Mouse (Mus musculus) midbrain, embryonic 14.5 days (tissue): ENCODE data around the gene Cdon. TPM values are rescaled to one million over a fixed set of nuclear protein-coding genes. Genes with fewer than 3 reads are reported as not detected.
A peak's percentile ranks its signal among the peaks of the same experiment; 100 is the strongest.
"Not testable (repeated sequence)": the region's sequence is repeated elsewhere in the genome, so short reads cannot be mapped to it uniquely, and the experiment has no call there.

Source experiments
- ATAC-seq: fragments of 200-750 bp; cut with Nextera tagmentation; 2 replicates; pipeline ENCODE4 v1.8.0; 2017; ENCODE audit warnings: moderate number of reproducible peaks, moderate library complexity; ENCODE audit not compliant: low FRiP score, low TSS enrichment
- DNase-seq: peaks from one replicate; pipeline ENCODE4 v3.0.0-alpha.2; 2015
- H3K27ac ChIP-seq: fragments of 300-500 bp; sonication (generic); replicated peaks from 2 replicates; pipeline ENCODE4 v1.5.1; 2014; ENCODE audit warnings: mild to moderate bottlenecking, low read depth, low read length, moderate library complexity
- H3K27me3 ChIP-seq: fragments of 300-500 bp; sonication (generic); 2 replicates; pipeline ENCODE4 v1.6.1; 2014; ENCODE audit warnings: low read length, control low read depth, mixed read lengths; ENCODE audit not compliant: control insufficient read depth, insufficient read depth
- H3K36me3 ChIP-seq: fragments of 300-500 bp; sonication (generic); 2 replicates; pipeline ENCODE4 v1.6.1; 2014; ENCODE audit warnings: low read length, control low read depth; ENCODE audit not compliant: control insufficient read depth, insufficient read depth
- H3K4me1 ChIP-seq: fragments of 300-500 bp; sonication (generic); 2 replicates; pipeline ENCODE4 v1.6.1; 2014; ENCODE audit warnings: mild to moderate bottlenecking, antibody characterized with exemption, low read length, control low read depth; ENCODE audit not compliant: control insufficient read depth, insufficient read depth
- H3K4me2 ChIP-seq: fragments of 300-500 bp; sonication (generic); 2 replicates; pipeline ENCODE4 v1.6.1; 2014; ENCODE audit warnings: mild to moderate bottlenecking, low read length, moderate library complexity
- H3K4me3 ChIP-seq: fragments of 300-500 bp; sonication (generic); replicated peaks from 2 replicates; pipeline ENCODE4 v1.5.1; 2014; ENCODE audit warnings: low read depth, low read length
- H3K9ac ChIP-seq: fragments of 300-500 bp; sonication (generic); replicated peaks from 2 replicates; pipeline ENCODE4 v1.6.1; 2014; ENCODE audit warnings: mild to moderate bottlenecking, low read length, moderate library complexity
- H3K9me3 ChIP-seq: fragments of 300-500 bp; sonication (generic); 2 replicates; pipeline ENCODE4 v1.6.1; 2016; ENCODE audit warnings: low read length, control low read depth, mixed read lengths; ENCODE audit not compliant: control insufficient read depth
- WGBS: fragments of 180-500 bp; shearing (Covaris S2); extraction: QIAGEN DNeasy Blood & Tissue Kit; methylation state at CpG from one replicate; pipeline ENCODE4 v1.1.7; 2014; 5-methylcytosine and 5-hydroxymethylcytosine counted together
- polyA plus RNA-seq: library from polyadenylated mRNA; unstranded; fragments of >200 nt; fragmentation: Nextera tagmentation; extraction: Ambion mirVana; gene quantifications from 2 replicates; pipeline ENCODE4 v1.2.1, GENCODE M21; 2014

Cdon gene
- polyA plus RNA-seq, 1 experiment from 2014 or later: 6.4 TPM

GRCm38 (mm10) chr9:35430476-35430875, 9.5 kb downstream of the Cdon start:
- WGBS: 63% methylated on average over 8 of the region's 8 CpGs
- H3K27ac ChIP-seq: no peak overlapping the region
- H3K4me2 ChIP-seq: no peak overlapping the region
- H3K9me3 ChIP-seq: no peaks in the 10 kb centered on the region
- DNase-seq: no peak
- no peak for ATAC-seq
- no peak overlapping the region for H3K4me3 ChIP-seq
- no peaks in the 10 kb centered on the region for H3K27me3 ChIP-seq
- no peaks in the 10 kb centered on the region for H3K36me3 ChIP-seq
- no peak overlapping the region for H3K9ac ChIP-seq
- H3K4me1 ChIP-seq: peaks cover 40% of the 10 kb centered on the region

GRCm38 (mm10) chr9:35431396-35431795, 10.5 kb downstream of the Cdon start:
- no peak for DNase-seq
- ATAC-seq: no peak
- H3K27me3 ChIP-seq: no peaks in the 10 kb centered on the region
- no peak overlapping the region for H3K4me2 ChIP-seq
- no peak overlapping the region for H3K9ac ChIP-seq
- no peaks in the 10 kb centered on the region for H3K9me3 ChIP-seq
- no peak overlapping the region for H3K4me3 ChIP-seq
- H3K4me1 ChIP-seq: peaks cover 31% of the 10 kb centered on the region
- WGBS: 71% methylated on average over 6 of the region's 6 CpGs
- no peak overlapping the region for H3K27ac ChIP-seq
- no peaks in the 10 kb centered on the region for H3K36me3 ChIP-seq

- 36% methylated on average over 3 of the region's 3 CpGs for WGBS
- not testable (repeated sequence) for DNase-seq, H3K4me2 ChIP-seq, H3K27ac ChIP-seq, H3K36me3 ChIP-seq, H3K27me3 ChIP-seq, H3K4me3 ChIP-seq, H3K9ac ChIP-seq, H3K9me3 ChIP-seq
- ATAC-seq: peak; percentile 50; the same call in 1 of the 2 replicates
- peaks cover 23% of the 10 kb centered on the region for H3K4me1 ChIP-seq
Measured at GRCm38 (mm10) chr9:35432717-35433297, 11.9 kb downstream of the Cdon start.

GRCm38 (mm10) chr9:35434340-35434739, 13.4 kb downstream of the Cdon start:
- Histone ChIP-seq H3K4me2 (no peak overlapping the region), H3K9me3 (no peaks in the 10 kb centered on the region), H3K4me3 (no peak overlapping the region), H3K27ac (no peak overlapping the region), H3K4me1 (peaks cover 19% of the 10 kb centered on the region), H3K9ac (no peak overlapping the region), H3K27me3 (no peaks in the 10 kb centered on the region), H3K36me3 (no peaks in the 10 kb centered on the region)
- DNase-seq (no peak), ATAC-seq (no peak)
- 27% methylated on average over 3 of the region's 3 CpGs for WGBS

GRCm38 (mm10) chr9:35435565-35435964, 14.6 kb downstream of the Cdon start:
- Histone ChIP-seq H3K4me1 (peaks cover 19% of the 10 kb centered on the region), H3K4me2 (no peak overlapping the region), H3K9me3 (no peaks in the 10 kb centered on the region), H3K9ac (no peak overlapping the region), H3K27ac (no peak overlapping the region), H3K27me3 (no peaks in the 10 kb centered on the region), H3K4me3 (no peak overlapping the region), H3K36me3 (no peaks in the 10 kb centered on the region)
- DNase-seq: no peak
- no peak for ATAC-seq
- 44% methylated on average over 9 of the region's 9 CpGs for WGBS

- Histone ChIP-seq H3K9ac (no peak overlapping the region; the same call in 1 of the 2 replicates), H3K27me3 (no peaks in the 10 kb centered on the region), H3K27ac (no peak overlapping the region), H3K4me1 (peaks cover 18% of the 10 kb centered on the region), H3K4me3 (no peak overlapping the region), H3K36me3 (no peaks in the 10 kb centered on the region), H3K4me2 (no peak overlapping the region), H3K9me3 (no peaks in the 10 kb centered on the region)
- DNase-seq (no peak), ATAC-seq (no peak)
- WGBS: 86% methylated on average over 8 of the region's 8 CpGs
Measured at GRCm38 (mm10) chr9:35438286-35439061, 17.5 kb downstream of the Cdon start.

- Histone ChIP-seq H3K27ac (no peak overlapping the region), H3K36me3 (no peaks in the 10 kb centered on the region)
- 80% methylated on average over 6 of the region's 6 CpGs for WGBS
Measured at GRCm38 (mm10) chr9:35439062-35439442, 18.1 kb downstream of the Cdon start.

GRCm38 (mm10) chr9:35439754-35440153, 18.8 kb downstream of the Cdon start:
- H3K4me1 ChIP-seq: peaks cover 11% of the 10 kb centered on the region; the same call in 1 of the 2 replicates
- no peaks in the 10 kb centered on the region for H3K27me3 ChIP-seq
- H3K36me3 ChIP-seq: no peaks in the 10 kb centered on the region
- H3K4me3 ChIP-seq: no peak overlapping the region
- ATAC-seq: no peak
- no peak overlapping the region for H3K9ac ChIP-seq
- no peak overlapping the region for H3K27ac ChIP-seq
- no peaks in the 10 kb centered on the region for H3K9me3 ChIP-seq
- no peak for DNase-seq
- no peak overlapping the region for H3K4me2 ChIP-seq

More at GRCm38 (mm10) chr9:35439062-35439442, 18.1 kb downstream of the Cdon start:
- DNase-seq (no peak), ATAC-seq (no peak)
- no peak overlapping the region for H3K4me3 ChIP-seq
- H3K9me3 ChIP-seq: no peaks in the 10 kb centered on the region
- H3K9ac ChIP-seq: no peak overlapping the region; the same call in 1 of the 2 replicates
- no peak overlapping the region for H3K4me2 ChIP-seq
- no peaks in the 10 kb centered on the region for H3K27me3 ChIP-seq
- peaks cover 17% of the 10 kb centered on the region; the same call in 1 of the 2 replicates for H3K4me1 ChIP-seq

GRCm38 (mm10) chr9:35442476-35442875, 21.5 kb downstream of the Cdon start:
- ATAC-seq: no peak

More at GRCm38 (mm10) chr9:35442476-35442875, 21.5 kb downstream of the Cdon start:
- Histone ChIP-seq H3K27me3 (no peaks in the 10 kb centered on the region), H3K4me3 (no peak overlapping the region), H3K4me1 (peaks cover 11% of the 10 kb centered on the region; the same call in 1 of the 2 replicates), H3K4me2 (no peak overlapping the region), H3K9ac (no peak overlapping the region), H3K36me3 (no peaks in the 10 kb centered on the region), H3K9me3 (no peaks in the 10 kb centered on the region), H3K27ac (no peak overlapping the region)
- WGBS: 9% methylated on average over 5 of the region's 5 CpGs
- no peak for DNase-seq
